Mouse (Mus musculus): ENCODE measurements around the gene Trim13. TPM values are rescaled to one million over a fixed set of nuclear protein-coding genes. Genes with fewer than 3 reads are reported as not detected.

Gene Trim13
- 14.8 and 19.4 TPM in 2 replicates for polyA plus RNA-seq (2012; rRNA removed)

GRCm38 (mm10) chr14:61597968-61598367 lies at the start of gene Trim13:
TSS of gene Trim13 (plus strand) at chr14:61598247.

GRCm38 (mm10) chr14:61556289-61557147 lies 41.5 kb upstream of the Trim13 start, which contains the start of gene Spryd7:
TSS of gene Spryd7 (minus strand) at chr14:61556886.

GRCm38 (mm10) chr14:61607157-61607556 lies 9.1 kb downstream of the Trim13 start, which contains the start of gene Kcnrg:
TSS of gene Kcnrg (plus strand) at chr14:61607457.

Other genes starting within 250 kb of the Trim13 start
- gene Ebpl, start 237.8 kb upstream of the Trim13 start, polyA plus RNA-seq (2012; rRNA removed) = 4.3 and 5.4 TPM in 2 replicates
- gene Kpna3, start 158.4 kb upstream of the Trim13 start, polyA plus RNA-seq (2012; rRNA removed) = 35.5 and 57.2 TPM in 2 replicates
- 6.1 and 11.6 TPM in 2 replicates for gene Spryd7, start 41.4 kb upstream of the Trim13 start, polyA plus RNA-seq (2012; rRNA removed)
- gene Kcnrg, start 9.2 kb downstream of the Trim13 start, polyA plus RNA-seq (2012; rRNA removed) = 0.52 and 0.78 TPM in 2 replicates